In the genomic region with DNA sequence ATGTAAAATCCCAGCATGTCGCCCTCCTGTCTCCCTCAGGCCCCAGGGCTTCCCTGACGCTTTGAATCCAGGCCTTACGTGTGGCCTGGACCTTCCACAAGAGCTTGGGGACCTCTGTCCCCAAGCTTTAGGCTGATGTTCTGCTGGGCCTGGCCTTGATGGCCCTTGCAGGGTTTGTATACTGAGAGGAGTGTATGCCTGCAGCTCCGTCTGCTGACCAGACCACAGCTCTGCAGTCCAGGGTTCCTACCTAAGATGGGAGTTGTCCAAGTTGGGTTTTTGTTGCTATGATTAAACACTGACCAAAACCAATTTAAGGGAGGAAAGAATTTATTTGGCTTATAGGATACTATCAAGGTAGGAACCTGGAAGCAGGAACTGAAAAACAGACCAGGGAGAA, we compare ENCODE assay signal across 16 mouse cellular contexts. TPM values are rescaled to one million over a fixed set of nuclear protein-coding genes. Genes with fewer than 3 reads are reported as not detected.
A peak's percentile ranks its signal among the peaks of the same experiment; 100 is the strongest.
DNase-seq lines count a peak whose midpoint lies in the region; ATAC-seq and TF ChIP-seq lines count a peak whose summit lies in the region.
"Had no signal": no experiment of that assay in that cellular context is flagged by ENCODE, and none has a peak within 500 bp of the region (broad histone marks: within the 10 kb centered on the region; RNA-seq: fewer than 3 reads in every experiment).

No protein-coding gene starts in this region.

- DNase-seq in forebrain, postnatal 0 days, result no peak
- DNase-seq in forebrain, embryonic 10.5 days (ENCODE audit: extremely low spot score, low spot score), result no peak
- peak; percentile 39 for DNase-seq in kidney, postnatal 10 days
- DNase-seq in kidney, adult 11 months, result no peak
- DNase-seq in 416B (ENCODE audit: low read depth), result peak; percentile 57
- peak; percentile 55 for DNase-seq in lung, embryonic 14.5 days
- DNase-seq in embryo, embryonic 11 days, result no peak
- no peak for DNase-seq in urinary bladder, adult 2 months (ENCODE audit: low spot score)
- DNase-seq: cerebellum, adult 8-10 months; kidney, postnatal 25 days; layer of hippocampus, postnatal 36 days; right cerebral cortex, postnatal 14 days had no signal

- H3K27ac ChIP-seq in forebrain, postnatal 0 days (ENCODE audit: low read depth, low read length), result no peak overlapping the region
- no peak overlapping the region for H3K27ac ChIP-seq in forebrain, embryonic 10.5 days
- H3K27ac ChIP-seq in lung, embryonic 14.5 days (ENCODE audit: low read depth), result no peak overlapping the region
- H3K27ac ChIP-seq: embryonic facial prominence, embryonic 10.5 days had no signal

- no peaks in the 10 kb centered on the region for H3K36me3 ChIP-seq in forebrain, postnatal 0 days (ENCODE audit: insufficient read depth)
- H3K36me3 ChIP-seq in forebrain, embryonic 10.5 days (replicated peaks), result no peaks in the 10 kb centered on the region
- H3K36me3 ChIP-seq in lung, embryonic 14.5 days (ENCODE audit: insufficient read depth), result no peaks in the 10 kb centered on the region
- H3K36me3 ChIP-seq: embryonic facial prominence, embryonic 10.5 days had no signal

- H3K4me2 ChIP-seq in forebrain, postnatal 0 days (ENCODE audit: low read depth), result no peak overlapping the region
- H3K4me2 ChIP-seq in lung, embryonic 14.5 days, result no peak overlapping the region
- H3K4me2 ChIP-seq: heart, embryonic 11.5 days had no signal

- TF ChIP-seq CTCF in forebrain, postnatal 0 days (IDR thresholded peaks at IDR 0.05; ENCODE audit: low read depth), result peak; percentile 39
- TF ChIP-seq CTCF in lung, embryonic 14.5 days (IDR thresholded peaks at IDR 0.05; ENCODE audit: low read depth), result peak; percentile 69

- H3K4me3 ChIP-seq in forebrain, postnatal 0 days (ENCODE audit: low read depth, low read length), result no peak overlapping the region
- H3K4me3 ChIP-seq in forebrain, embryonic 10.5 days, result no peak overlapping the region
- H3K4me3 ChIP-seq in lung, embryonic 14.5 days (ENCODE audit: low read depth, low read length), result no peak overlapping the region
- H3K4me3 ChIP-seq: embryonic facial prominence, embryonic 10.5 days had no signal

- 72% methylated on average over 4 of the region's 4 CpGs for WGBS in forebrain, postnatal 0 days
- WGBS in forebrain, embryonic 10.5 days, result 62% methylated on average over 4 of the region's 4 CpGs
- 71% methylated on average over 4 of the region's 4 CpGs for WGBS in lung, embryonic 14.5 days

- H3K9ac ChIP-seq in forebrain, postnatal 0 days, result no peak overlapping the region
- no peak overlapping the region for H3K9ac ChIP-seq in lung, embryonic 14.5 days

- H3K27me3 ChIP-seq in forebrain, postnatal 0 days (ENCODE audit: insufficient read depth, low read length), result no peaks in the 10 kb centered on the region
- H3K27me3 ChIP-seq in forebrain, embryonic 10.5 days (ENCODE audit: poor library complexity, severe bottlenecking), result no peaks in the 10 kb centered on the region
- no peaks in the 10 kb centered on the region for H3K27me3 ChIP-seq in lung, embryonic 14.5 days (ENCODE audit: insufficient read depth, low read length)

- H3K9me3 ChIP-seq in forebrain, postnatal 0 days (ENCODE audit: low read length), result no peaks in the 10 kb centered on the region
- H3K9me3 ChIP-seq in forebrain, embryonic 10.5 days, result no peaks in the 10 kb centered on the region
- H3K9me3 ChIP-seq in lung, embryonic 14.5 days (ENCODE audit: low read depth, low read length), result no peaks in the 10 kb centered on the region
- H3K9me3 ChIP-seq: embryonic facial prominence, embryonic 10.5 days had no signal

- no peaks in the 10 kb centered on the region for H3K4me1 ChIP-seq in forebrain, postnatal 0 days (ENCODE audit: insufficient read depth)
- H3K4me1 ChIP-seq in forebrain, embryonic 10.5 days, result peaks cover 16% of the 10 kb centered on the region
- peaks cover 22% of the 10 kb centered on the region for H3K4me1 ChIP-seq in lung, embryonic 14.5 days (ENCODE audit: insufficient read depth)

- no peak for ATAC-seq in forebrain, postnatal 0 days
- no peak for ATAC-seq in lung, embryonic 14.5 days (ENCODE audit: insufficient read depth)
- ATAC-seq: hindbrain, embryonic 16.5 days had no signal

RNA-seq across cellular contexts. Expression of a gene that starts 18.7 kb away (rescaled TPM):
- total RNA-seq in forebrain, postnatal 0 days (2014; rRNA removed), result not detected in 2 replicates
- not detected in 2 replicates for polyA plus RNA-seq in forebrain, postnatal 0 days (2015; fragmentation: Nextera tagmentation; extraction: Ambion mirVana)
- polyA plus RNA-seq in forebrain, embryonic 10.5 days (2016; fragmentation: Nextera tagmentation; extraction: Ambion mirVana), result 0.11 TPM in 1 of 2 replicates, not detected in the other
- 0.13 TPM in 1 of 2 replicates, not detected in the other for polyA plus RNA-seq in lung, embryonic 14.5 days (2014; fragmentation: Nextera tagmentation; extraction: Ambion mirVana)
- polyA plus RNA-seq in urinary bladder, adult 2 months (2012; rRNA removed), result 0.38 and 1.3 TPM in 2 replicates
- total RNA-seq: layer of hippocampus, postnatal 36 days; megakaryocyte-erythroid progenitor cell, adult 5-6 weeks had no signal
- polyA plus RNA-seq: heart, embryonic 11.5 days; hindbrain, embryonic 16.5 days had no signal

Comparison
In these comparisons a context has a peak if more than half of its experiments do, and no peak if none do; other contexts are left out.
1. DNase-seq: peak in kidney, postnatal 10 days (single experiment), 416B (single experiment) and lung, embryonic 14.5 days (single experiment); none in forebrain, postnatal 0 days (single experiment), forebrain, embryonic 10.5 days (single experiment), kidney, adult 11 months (single experiment), embryo, embryonic 11 days (single experiment) and urinary bladder, adult 2 months (single experiment).